Mouse (Mus musculus): ENCODE results near the gene Cd274. TPM values are rescaled to one million over a fixed set of nuclear protein-coding genes. Genes with fewer than 3 reads are reported as not detected.

Gene Cd274
- polyA plus RNA-seq, 1 experiment = 3.5 TPM

DNA sequence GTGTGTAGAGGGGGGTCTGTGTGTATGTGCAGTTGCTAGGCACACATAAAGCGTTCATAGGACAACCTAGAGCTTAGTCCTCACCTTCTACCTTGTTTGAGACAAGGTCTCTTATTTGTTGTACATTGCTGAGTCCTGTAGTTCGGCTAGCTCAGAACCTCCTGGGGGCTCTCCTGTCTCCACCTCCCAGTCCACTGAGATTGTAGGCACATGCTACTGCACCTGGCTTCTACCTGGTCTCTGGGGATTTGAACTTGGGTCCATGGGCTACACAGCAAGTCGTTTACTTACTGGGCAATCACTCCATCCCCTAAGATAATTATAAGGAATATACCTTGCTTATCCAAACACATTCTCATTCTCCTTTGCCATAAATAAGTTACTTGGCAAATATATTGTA lies 5.4 kb downstream of the Cd274 start:
- Histone ChIP-seq H3K27me3 (ENCODE audit: control insufficient read depth, insufficient read depth, low read length, poor library complexity, severe bottlenecking) (no peaks in the 10 kb centered on the region; the same call in 1 of the 2 replicates), H3K27ac (ENCODE audit: insufficient read depth, low read length) (no peak overlapping the region), H3K9me3 (replicated peaks; ENCODE audit: control insufficient read depth, insufficient read depth, low read length, poor library complexity, severe bottlenecking) (no peaks in the 10 kb centered on the region), H3K4me1 (ENCODE audit: control insufficient read depth, insufficient read depth, low read length) (no peaks in the 10 kb centered on the region), H3K36me3 (ENCODE audit: control insufficient read depth, insufficient read depth, low read length, poor library complexity, severe bottlenecking) (no peaks in the 10 kb centered on the region), H3K4me3 (ENCODE audit: low read depth, low read length) (no peak overlapping the region), H3K9ac (ENCODE audit: low read depth, poor library complexity, severe bottlenecking) (no peak overlapping the region)
- TF ChIP-seq POLR2A (IDR thresholded peaks at IDR 0.05; ENCODE audit: insufficient read depth, low read length) (no peak), EP300 (IDR thresholded peaks at IDR 0.05; ENCODE audit: insufficient read depth, low read depth, low read length) (no peak), CTCF (IDR thresholded peaks at IDR 0.05; ENCODE audit: low read depth, low read length) (no peak)

- H3K4me1 ChIP-seq (ENCODE audit: control insufficient read depth, insufficient read depth, low read length) = no peaks in the 10 kb centered on the region
- H3K36me3 ChIP-seq (ENCODE audit: control insufficient read depth, insufficient read depth, low read length, poor library complexity, severe bottlenecking) = no peaks in the 10 kb centered on the region
- H3K27me3 ChIP-seq (ENCODE audit: control insufficient read depth, insufficient read depth, low read length, poor library complexity, severe bottlenecking) = no peaks in the 10 kb centered on the region; the same call in 1 of the 2 replicates
- H3K27ac ChIP-seq (ENCODE audit: insufficient read depth, low read length) = no peak overlapping the region
- TF ChIP-seq EP300 (IDR thresholded peaks at IDR 0.05; ENCODE audit: insufficient read depth, low read depth, low read length) = no peak
- no peaks in the 10 kb centered on the region for H3K9me3 ChIP-seq (replicated peaks; ENCODE audit: control insufficient read depth, insufficient read depth, low read length, poor library complexity, severe bottlenecking)
- H3K4me3 ChIP-seq (ENCODE audit: low read depth, low read length) = no peak overlapping the region
- H3K9ac ChIP-seq (ENCODE audit: low read depth, poor library complexity, severe bottlenecking) = no peak overlapping the region
Measured at GRCm38 (mm10) chr19:29373438-29373837, 6.2 kb downstream of the Cd274 start.

DNA sequence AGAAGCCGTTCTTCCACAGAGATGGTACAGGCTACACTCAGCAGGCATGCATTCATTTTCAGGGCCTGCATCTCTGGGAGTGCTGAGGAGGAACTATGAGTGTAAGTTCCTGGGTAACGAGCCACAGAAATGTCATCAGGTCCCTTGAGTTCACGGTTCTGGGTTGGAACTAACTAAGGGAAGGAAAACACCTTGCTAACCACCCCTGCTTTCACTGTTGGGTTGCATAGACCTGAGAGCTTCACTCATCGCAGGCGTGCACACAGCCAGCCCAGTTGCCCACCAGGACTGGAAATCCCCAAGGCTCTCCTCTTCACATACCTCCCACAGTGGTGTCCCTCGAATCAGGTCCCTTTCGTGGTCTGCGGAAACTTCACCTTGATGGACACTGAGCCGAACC lies 7.7 kb downstream of the Cd274 start:
- no peak overlapping the region for H3K4me3 ChIP-seq (ENCODE audit: low read depth, low read length)
- H3K27ac ChIP-seq (ENCODE audit: insufficient read depth, low read length) = no peak overlapping the region
- H3K36me3 ChIP-seq (ENCODE audit: control insufficient read depth, insufficient read depth, low read length, poor library complexity, severe bottlenecking) = no peaks in the 10 kb centered on the region
- H3K4me1 ChIP-seq (ENCODE audit: control insufficient read depth, insufficient read depth, low read length) = no peaks in the 10 kb centered on the region
- no peak overlapping the region for H3K9ac ChIP-seq (ENCODE audit: low read depth, poor library complexity, severe bottlenecking)
- H3K9me3 ChIP-seq (replicated peaks; ENCODE audit: control insufficient read depth, insufficient read depth, low read length, poor library complexity, severe bottlenecking) = no peaks in the 10 kb centered on the region
- TF ChIP-seq POLR2A (IDR thresholded peaks at IDR 0.05; ENCODE audit: insufficient read depth, low read length) (no peak), EP300 (IDR thresholded peaks at IDR 0.05; ENCODE audit: insufficient read depth, low read depth, low read length) (no peak), CTCF (IDR thresholded peaks at IDR 0.05; ENCODE audit: low read depth, low read length) (no peak)
- H3K27me3 ChIP-seq (ENCODE audit: control insufficient read depth, insufficient read depth, low read length, poor library complexity, severe bottlenecking) = no peaks in the 10 kb centered on the region; the same call in 1 of the 2 replicates

DNA sequence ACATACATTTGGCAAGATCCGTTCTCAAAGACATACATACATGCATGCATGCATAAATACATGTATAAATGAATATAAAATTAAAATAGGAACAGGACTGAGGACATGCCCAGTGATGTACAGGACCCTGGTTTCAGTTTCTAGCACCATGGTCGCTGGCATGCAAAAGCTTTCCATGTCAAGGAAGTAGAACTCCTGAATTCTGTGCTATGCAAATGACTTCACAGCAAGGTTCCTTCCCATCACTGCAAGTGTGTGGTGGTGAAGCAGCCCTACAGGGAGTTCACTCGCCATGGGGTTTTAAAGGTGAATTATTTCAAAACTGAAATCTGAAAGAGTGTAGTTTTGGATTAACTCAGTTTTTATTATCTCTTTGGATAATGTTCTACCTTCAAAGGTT lies 9.1 kb downstream of the Cd274 start:
- Histone ChIP-seq H3K4me1 (ENCODE audit: control insufficient read depth, insufficient read depth, low read length) (no peaks in the 10 kb centered on the region), H3K4me3 (ENCODE audit: low read depth, low read length) (no peak overlapping the region), H3K27me3 (ENCODE audit: control insufficient read depth, insufficient read depth, low read length, poor library complexity, severe bottlenecking) (no peaks in the 10 kb centered on the region; the same call in 1 of the 2 replicates), H3K9ac (ENCODE audit: low read depth, poor library complexity, severe bottlenecking) (no peak overlapping the region), H3K27ac (ENCODE audit: insufficient read depth, low read length) (no peak overlapping the region), H3K36me3 (ENCODE audit: control insufficient read depth, insufficient read depth, low read length, poor library complexity, severe bottlenecking) (no peaks in the 10 kb centered on the region), H3K9me3 (replicated peaks; ENCODE audit: control insufficient read depth, insufficient read depth, low read length, poor library complexity, severe bottlenecking) (no peaks in the 10 kb centered on the region)
- no peak for TF ChIP-seq CTCF (IDR thresholded peaks at IDR 0.05; ENCODE audit: low read depth, low read length)
- TF ChIP-seq POLR2A (IDR thresholded peaks at IDR 0.05; ENCODE audit: insufficient read depth, low read length) = no peak
- no peak for TF ChIP-seq EP300 (IDR thresholded peaks at IDR 0.05; ENCODE audit: insufficient read depth, low read depth, low read length)

DNA sequence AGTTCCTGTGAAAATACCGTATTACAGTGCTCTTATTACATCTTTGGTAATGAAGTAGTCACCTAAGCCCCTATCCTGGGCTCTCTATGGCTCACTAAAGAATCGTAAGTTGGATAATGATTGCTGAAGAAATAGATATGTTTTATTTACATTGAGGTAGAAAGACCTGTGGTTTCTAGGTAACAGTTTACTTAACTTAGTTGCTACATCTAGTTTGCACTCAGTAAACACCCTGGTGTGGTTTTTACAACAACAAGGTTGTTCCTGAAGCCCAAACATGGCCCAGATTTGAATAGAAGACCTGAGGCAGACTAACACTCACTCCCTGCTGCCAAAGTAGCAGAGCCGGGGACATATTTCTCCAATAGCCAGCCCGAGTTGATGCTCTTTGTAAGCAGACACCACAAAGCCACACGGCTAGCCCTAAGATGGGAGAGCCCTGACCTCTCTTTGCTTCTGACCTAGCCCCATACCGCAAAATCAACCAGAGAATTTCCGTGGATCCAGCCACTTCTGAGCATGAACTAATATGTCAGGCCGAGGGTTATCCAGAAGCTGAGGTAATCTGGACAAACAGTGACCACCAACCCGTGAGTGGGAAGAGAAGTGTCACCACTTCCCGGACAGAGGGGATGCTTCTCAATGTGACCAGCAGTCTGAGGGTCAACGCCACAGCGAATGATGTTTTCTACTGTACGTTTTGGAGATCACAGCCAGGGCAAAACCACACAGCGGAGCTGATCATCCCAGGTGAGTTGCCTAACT lies 12.8 kb downstream of the Cd274 start:
- no peak for TF ChIP-seq EP300 (IDR thresholded peaks at IDR 0.05; ENCODE audit: insufficient read depth, low read depth, low read length)
- TF ChIP-seq CTCF (IDR thresholded peaks at IDR 0.05; ENCODE audit: low read depth, low read length) = no peak
- no peak for TF ChIP-seq POLR2A (IDR thresholded peaks at IDR 0.05; ENCODE audit: insufficient read depth, low read length)
- Histone ChIP-seq H3K36me3 (ENCODE audit: control insufficient read depth, insufficient read depth, low read length, poor library complexity, severe bottlenecking) (no peaks in the 10 kb centered on the region), H3K9ac (ENCODE audit: low read depth, poor library complexity, severe bottlenecking) (no peak overlapping the region), H3K9me3 (replicated peaks; ENCODE audit: control insufficient read depth, insufficient read depth, low read length, poor library complexity, severe bottlenecking) (no peaks in the 10 kb centered on the region), H3K27ac (ENCODE audit: insufficient read depth, low read length) (no peak overlapping the region), H3K4me3 (ENCODE audit: low read depth, low read length) (no peak overlapping the region), H3K4me1 (ENCODE audit: control insufficient read depth, insufficient read depth, low read length) (no peaks in the 10 kb centered on the region), H3K27me3 (ENCODE audit: control insufficient read depth, insufficient read depth, low read length, poor library complexity, severe bottlenecking) (no peaks in the 10 kb centered on the region; the same call in 1 of the 2 replicates)

DNA sequence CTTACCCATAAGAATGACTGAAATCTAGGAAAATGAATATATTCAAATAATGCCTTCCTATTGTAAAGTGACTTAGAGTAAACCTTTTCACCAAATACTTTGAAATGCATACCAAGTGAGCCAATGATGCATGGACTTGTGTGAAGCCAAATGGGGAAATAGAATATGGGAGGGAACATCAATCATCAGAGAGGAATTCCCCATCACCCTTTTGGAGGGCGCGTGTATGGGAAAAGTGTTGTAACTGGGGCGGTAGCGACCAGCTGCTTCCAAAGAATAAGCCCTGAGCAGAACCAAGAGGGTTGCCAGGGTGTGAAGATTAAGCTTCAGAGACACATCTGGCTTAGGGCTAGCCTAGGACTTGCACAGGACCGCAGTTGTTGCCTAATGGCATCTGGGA lies 16.1 kb downstream of the Cd274 start:
- Histone ChIP-seq H3K4me1 (ENCODE audit: control insufficient read depth, insufficient read depth, low read length) (no peaks in the 10 kb centered on the region), H3K27me3 (ENCODE audit: control insufficient read depth, insufficient read depth, low read length, poor library complexity, severe bottlenecking) (no peaks in the 10 kb centered on the region), H3K27ac (ENCODE audit: insufficient read depth, low read length) (no peak overlapping the region), H3K36me3 (ENCODE audit: control insufficient read depth, insufficient read depth, low read length, poor library complexity, severe bottlenecking) (no peaks in the 10 kb centered on the region), H3K9me3 (replicated peaks; ENCODE audit: control insufficient read depth, insufficient read depth, low read length, poor library complexity, severe bottlenecking) (no peaks in the 10 kb centered on the region), H3K4me3 (ENCODE audit: low read depth, low read length) (no peak overlapping the region), H3K9ac (ENCODE audit: low read depth, poor library complexity, severe bottlenecking) (no peak overlapping the region)
- TF ChIP-seq CTCF (IDR thresholded peaks at IDR 0.05; ENCODE audit: low read depth, low read length) = no peak
- no peak for TF ChIP-seq POLR2A (IDR thresholded peaks at IDR 0.05; ENCODE audit: insufficient read depth, low read length)
- TF ChIP-seq EP300 (IDR thresholded peaks at IDR 0.05; ENCODE audit: insufficient read depth, low read depth, low read length) = no peak

Data from ES-Bruce4 (cell line).